In the genomic region with DNA sequence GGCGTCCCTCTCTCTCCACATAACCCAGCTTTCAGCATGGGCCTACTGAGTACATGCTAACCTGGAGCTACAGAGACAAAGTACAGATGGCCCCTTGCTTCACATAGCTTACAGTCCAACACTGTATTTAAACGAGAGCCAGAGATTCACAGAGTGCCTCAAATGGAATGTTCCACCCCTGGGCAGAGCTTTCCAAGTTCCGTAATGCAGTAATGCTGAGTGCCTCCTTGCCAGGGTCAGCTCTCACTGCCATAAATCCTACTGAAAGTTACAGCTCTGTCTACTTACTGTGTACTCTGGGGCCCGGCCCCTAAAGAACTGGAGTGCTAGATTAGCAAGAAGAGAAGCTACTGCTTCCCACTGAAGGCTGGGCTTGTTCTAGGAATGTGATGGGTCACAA, we compare ENCODE assay signal across 13 mouse cellular contexts. TPM values are rescaled to one million over a fixed set of nuclear protein-coding genes. Genes with fewer than 3 reads are reported as not detected.
A peak's percentile ranks its signal among the peaks of the same experiment; 100 is the strongest.
DNase-seq lines count a peak whose midpoint lies in the region; ATAC-seq and TF ChIP-seq lines count a peak whose summit lies in the region.
"Had no signal": no experiment of that assay in that cellular context is flagged by ENCODE, and none has a peak within 500 bp of the region (broad histone marks: within the 10 kb centered on the region; RNA-seq: fewer than 3 reads in every experiment).

No protein-coding gene starts in this region.

- TF ChIP-seq CTCF in cerebellum, adult 2 months (IDR thresholded peaks at IDR 0.05; ENCODE audit: borderline replicate concordance, insufficient read depth, low read depth, low read length), result no peak
- TF ChIP-seq CTCF in liver, postnatal 0 days (IDR thresholded peaks at IDR 0.05; ENCODE audit: low read depth), result no peak

- no peaks in the 10 kb centered on the region for H3K9me3 ChIP-seq in kidney, embryonic 15.5 days (replicated peaks)
- H3K9me3 ChIP-seq in heart, embryonic 16.5 days (replicated peaks; ENCODE audit: control insufficient read depth, low read length), result peaks cover 3% of the 10 kb centered on the region; the same call in 1 of the 2 replicates
- peaks cover 4% of the 10 kb centered on the region; the same call in 1 of the 2 replicates for H3K9me3 ChIP-seq in liver, postnatal 0 days (ENCODE audit: low read length)
- H3K9me3 ChIP-seq: liver, embryonic 13.5 days; neural tube, embryonic 12.5 days had no signal

- H3K4me1 ChIP-seq in kidney, embryonic 15.5 days, result peaks cover 9% of the 10 kb centered on the region; the same call in 1 of the 2 replicates
- peaks cover 21% of the 10 kb centered on the region for H3K4me1 ChIP-seq in heart, embryonic 16.5 days (ENCODE audit: control insufficient read depth, insufficient read depth, low read length)
- peaks cover 8% of the 10 kb centered on the region for H3K4me1 ChIP-seq in cerebellum, adult 2 months (ENCODE audit: control insufficient read depth, insufficient read depth, low read length)
- no peaks in the 10 kb centered on the region for H3K4me1 ChIP-seq in liver, postnatal 0 days (ENCODE audit: insufficient read depth)
- H3K4me1 ChIP-seq: liver, embryonic 13.5 days had no signal

- TF ChIP-seq POLR2A in cerebellum, adult 2 months (IDR thresholded peaks at IDR 0.05; ENCODE audit: borderline replicate concordance, insufficient read depth, low read length), result no peak

- DNase-seq in adrenal gland, adult 2 months, result peak; percentile 55
- DNase-seq in adrenal gland, adult 18-20 months (ENCODE audit: low spot score in 2 of 2), result no peak
- no peak for DNase-seq in kidney, adult 8-10 months
- peak; percentile 23 for DNase-seq in skeletal muscle tissue, adult 2 months (ENCODE audit: low read depth, low spot score)
- DNase-seq in cerebellum, adult 2 months, result no peak
- DNase-seq in liver, postnatal 0 days, result no peak
- DNase-seq: cerebellum, adult 9-10 months; layer of hippocampus, adult 9-11 months; liver, embryonic 13.5 days; thymus, adult 18-20 months had no signal

- H3K4me2 ChIP-seq in kidney, embryonic 15.5 days, result no peak overlapping the region
- no peak overlapping the region for H3K4me2 ChIP-seq in heart, embryonic 16.5 days (ENCODE audit: low read depth, low read length)
- no peak overlapping the region for H3K4me2 ChIP-seq in liver, postnatal 0 days (ENCODE audit: low read depth, low read length)
- H3K4me2 ChIP-seq: liver, embryonic 13.5 days; neural tube, embryonic 12.5 days had no signal

- H3K36me3 ChIP-seq in kidney, embryonic 15.5 days, result no peaks in the 10 kb centered on the region
- no peaks in the 10 kb centered on the region for H3K36me3 ChIP-seq in heart, embryonic 16.5 days (ENCODE audit: control insufficient read depth, insufficient read depth)
- no peaks in the 10 kb centered on the region for H3K36me3 ChIP-seq in liver, postnatal 0 days (replicated peaks; ENCODE audit: insufficient read depth, low read length)
- H3K36me3 ChIP-seq: liver, embryonic 13.5 days; neural tube, embryonic 12.5 days had no signal

- H3K9ac ChIP-seq in kidney, embryonic 15.5 days, result no peak overlapping the region
- no peak overlapping the region for H3K9ac ChIP-seq in heart, embryonic 16.5 days (ENCODE audit: low read length)
- no peak overlapping the region for H3K9ac ChIP-seq in liver, postnatal 0 days (replicated peaks)
- H3K9ac ChIP-seq: liver, embryonic 13.5 days; neural tube, embryonic 12.5 days had no signal

- peak; percentile 53; the same call in 1 of the 2 replicates for ATAC-seq in kidney, embryonic 15.5 days (replicated peaks; ENCODE audit: low FRiP score)
- ATAC-seq in heart, embryonic 16.5 days (replicated peaks; ENCODE audit: extremely low read depth, insufficient read depth, low FRiP score), result peak; percentile 67
- no peak for ATAC-seq in liver, postnatal 0 days

- no peak overlapping the region for H3K4me3 ChIP-seq in kidney, embryonic 15.5 days (replicated peaks)
- H3K4me3 ChIP-seq in heart, embryonic 16.5 days (ENCODE audit: low read length), result no peak overlapping the region
- no peak overlapping the region for H3K4me3 ChIP-seq in cerebellum, adult 2 months (replicated peaks; ENCODE audit: insufficient read depth, low read depth, low read length)
- no peak overlapping the region for H3K4me3 ChIP-seq in liver, postnatal 0 days (ENCODE audit: low read depth, low read length)
- H3K4me3 ChIP-seq: liver, embryonic 13.5 days; neural tube, embryonic 12.5 days had no signal

- H3K27me3 ChIP-seq in kidney, embryonic 15.5 days, result no peaks in the 10 kb centered on the region
- no peaks in the 10 kb centered on the region for H3K27me3 ChIP-seq in heart, embryonic 16.5 days (ENCODE audit: control insufficient read depth, insufficient read depth, low read length)
- no peaks in the 10 kb centered on the region; the same call in 1 of the 2 replicates for H3K27me3 ChIP-seq in cerebellum, adult 2 months (ENCODE audit: control insufficient read depth, insufficient read depth, low read length)
- H3K27me3 ChIP-seq in liver, postnatal 0 days (ENCODE audit: insufficient read depth, low read length), result no peaks in the 10 kb centered on the region
- H3K27me3 ChIP-seq: liver, embryonic 13.5 days; neural tube, embryonic 12.5 days had no signal

- no peak for TF ChIP-seq EP300 in liver, postnatal 0 days (IDR thresholded peaks at IDR 0.05; ENCODE audit: low read depth)

- WGBS in kidney, embryonic 15.5 days, result 37% methylated on average over 4 of the region's 4 CpGs
- WGBS in heart, embryonic 16.5 days, result 37% methylated on average over 4 of the region's 4 CpGs
- WGBS in cerebellum, adult 2 months, result 88% methylated on average over 4 of the region's 4 CpGs
- WGBS in liver, postnatal 0 days (ENCODE audit: insufficient replicate concordance), result 76% methylated on average over 4 of the region's 4 CpGs

- no peak overlapping the region for H3K27ac ChIP-seq in kidney, embryonic 15.5 days
- peak overlapping the region; percentile 84 for H3K27ac ChIP-seq in heart, embryonic 16.5 days (ENCODE audit: low read length)
- H3K27ac ChIP-seq in cerebellum, adult 2 months (ENCODE audit: insufficient read depth, low read length), result no peak overlapping the region
- no peak overlapping the region for H3K27ac ChIP-seq in liver, postnatal 0 days (ENCODE audit: low read depth)
- H3K27ac ChIP-seq: liver, embryonic 13.5 days; neural tube, embryonic 12.5 days had no signal

RNA-seq across cellular contexts. Expression of a gene that starts 23.6 kb away (rescaled TPM):
- 10 to 100 TPM; 15.5 to 16.9 TPM for total RNA-seq in adrenal gland, adult 2 months (2021)
- 6.0 and 7.2 TPM in 2 replicates for polyA plus RNA-seq in adrenal gland, adult 2 months (2012; rRNA removed)
- total RNA-seq in adrenal gland, adult 18-20 months (2021), result 10 to 100 TPM; 11.8 to 27.2 TPM
- polyA plus RNA-seq in kidney, embryonic 15.5 days (2015; fragmentation: Nextera tagmentation; extraction: Ambion mirVana), result 36.4 and 42.7 TPM in 2 replicates
- 7.2 and 9.1 TPM in 2 replicates for polyA plus RNA-seq in heart, embryonic 16.5 days (2015; fragmentation: Nextera tagmentation; extraction: Ambion mirVana)
- 11.5 and 12.2 TPM in 2 replicates for polyA plus RNA-seq in cerebellum, adult 2 months (2012; rRNA removed)
- polyA plus RNA-seq in liver, postnatal 0 days (2015; fragmentation: Nextera tagmentation; extraction: Ambion mirVana), result 0.62 and 0.68 TPM in 2 replicates

Comparison
In these comparisons a context has a peak if more than half of its experiments do, and no peak if none do; other contexts are left out.
1. DNase-seq: peak in adrenal gland, adult 2 months (single experiment) and skeletal muscle tissue, adult 2 months (single experiment); none in adrenal gland, adult 18-20 months (0 of 2), kidney, adult 8-10 months (0 of 2), cerebellum, adult 2 months (0 of 2) and liver, postnatal 0 days (single experiment).